Mouse (Mus musculus) spleen, embryonic (tissue): Measurements from ENCODE around the gene Lcorl.

ENCODE experiments used
- CTCF ChIA-PET: fragments of 350-600 bp; sonication (Branson Sonifier 250); formaldehyde crosslinking; loops from one replicate; lab custom pipeline; 2022; lab: Charles Lee

Gene Lcorl

GRCm38 (mm10) chr5:45857254-45858011 lies at the start of gene Lcorl:
TSS of gene Lcorl (minus strand) at chr5:45857615.
- CTCF ChIA-PET = no interaction called here

GRCm38 (mm10) chr5:45904683-45905082 lies 47.3 kb upstream of the Lcorl start:
- CTCF ChIA-PET = interaction anchor here (0.5 kb wide), 1 partner anchor 442 kb away, joined by 4 read pairs; no protein-coding TSS in a partner anchor

- CTCF ChIA-PET = no interaction called here
These were observed 45.8 kb upstream of the Lcorl start for GRCm38 (mm10) chr5:45903246-45903645.

GRCm38 (mm10) chr5:45895362-45895761 lies 37.9 kb upstream of the Lcorl start:
- CTCF ChIA-PET = no interaction called here

GRCm38 (mm10) chr5:45893696-45894095 lies 36.3 kb upstream of the Lcorl start:
- CTCF ChIA-PET = no interaction called here

- CTCF ChIA-PET = no interaction called here
These were observed 18.9 kb upstream of the Lcorl start for GRCm38 (mm10) chr5:45876328-45876727.

GRCm38 (mm10) chr5:45875472-45875871 lies 18.1 kb upstream of the Lcorl start:
- CTCF ChIA-PET = no interaction called here

GRCm38 (mm10) chr5:45874284-45875030 lies 17.0 kb upstream of the Lcorl start:
- CTCF ChIA-PET = no interaction called here

- CTCF ChIA-PET = no interaction called here
These were observed 953 bp upstream of the Lcorl start for GRCm38 (mm10) chr5:45858368-45858767.

GRCm38 (mm10) chr5:45856876-45857253 lies 550 bp downstream of the Lcorl start:
- CTCF ChIA-PET = no interaction called here

- CTCF ChIA-PET = no interaction called here
These were observed 1.1 kb downstream of the Lcorl start for GRCm38 (mm10) chr5:45856303-45856821.

GRCm38 (mm10) chr5:45855526-45856302 lies 1.7 kb downstream of the Lcorl start:
- CTCF ChIA-PET = no interaction called here

GRCm38 (mm10) chr5:45844723-45845122 lies 12.7 kb downstream of the Lcorl start:
- CTCF ChIA-PET = no interaction called here

- CTCF ChIA-PET = no interaction called here
These were observed 22.3 kb downstream of the Lcorl start for GRCm38 (mm10) chr5:45835131-45835530.

- CTCF ChIA-PET = no interaction called here
These were observed 45.9 kb downstream of the Lcorl start for GRCm38 (mm10) chr5:45811527-45811926.

- CTCF ChIA-PET = no interaction called here
These were observed 65.6 kb downstream of the Lcorl start for GRCm38 (mm10) chr5:45791864-45792263.

GRCm38 (mm10) chr5:45790221-45790620 lies 67.2 kb downstream of the Lcorl start:
- CTCF ChIA-PET = interaction anchor here (0.6 kb wide), 2 partner anchors 33 to 1213 kb away, joined by 3 read pairs; no protein-coding TSS in a partner anchor

GRCm38 (mm10) chr5:45757502-45758121 lies 99.8 kb downstream of the Lcorl start:
- CTCF ChIA-PET = interaction anchor here (0.6 to 1.0 kb wide), 3 partner anchors 16 to 345 kb away, joined by 3 to 4 read pairs (median 3); no protein-coding TSS in a partner anchor

- CTCF ChIA-PET = interaction anchor here (0.6 kb wide), 1 partner anchor 318 kb away, joined by 9 read pairs; no protein-coding TSS in a partner anchor
These were observed 119.5 kb downstream of the Lcorl start for GRCm38 (mm10) chr5:45737911-45738310.

GRCm38 (mm10) chr5:45733751-45734150 lies 123.7 kb downstream of the Lcorl start:
- CTCF ChIA-PET = no interaction called here

- CTCF ChIA-PET = no interaction called here
These were observed 138.4 kb downstream of the Lcorl start for GRCm38 (mm10) chr5:45718848-45719488.
